Mouse (Mus musculus) heart, postnatal 25 days (tissue): ENCODE data around the gene Dgke. TPM values are rescaled to one million over a fixed set of nuclear protein-coding genes. Genes with fewer than 3 reads are reported as not detected.

Source experiments
- DNase-seq: peaks from one replicate; pipeline ENCODE4 v3.0.0; 2022; ENCODE audit warnings: low spot score
- intact Hi-C: fragments of 180-260 bp; cut with DNase I; formaldehyde crosslinking; loops from one replicate; pipeline ENCODE4 v1.15.1; 2025
- total RNA-seq, 2 experiments: library from RNA; stranded (reverse); gene quantifications; 2 replicates each; pipeline ENCODE4 v1.2.3; 2021

Dgke gene
- total RNA-seq, 2 experiments from 2014 or later: 9.4 to 10.6 TPM

GRCm38 (mm10) chr11:88988956-88989355, 77.7 kb downstream of the Dgke start:
- DNase-seq: no peak
- intact Hi-C loops: loop anchor here (1.0 to 10.0 kb wide), 2 partner anchors 50 to 176 kb away; no protein-coding TSS in a partner anchor

DNA sequence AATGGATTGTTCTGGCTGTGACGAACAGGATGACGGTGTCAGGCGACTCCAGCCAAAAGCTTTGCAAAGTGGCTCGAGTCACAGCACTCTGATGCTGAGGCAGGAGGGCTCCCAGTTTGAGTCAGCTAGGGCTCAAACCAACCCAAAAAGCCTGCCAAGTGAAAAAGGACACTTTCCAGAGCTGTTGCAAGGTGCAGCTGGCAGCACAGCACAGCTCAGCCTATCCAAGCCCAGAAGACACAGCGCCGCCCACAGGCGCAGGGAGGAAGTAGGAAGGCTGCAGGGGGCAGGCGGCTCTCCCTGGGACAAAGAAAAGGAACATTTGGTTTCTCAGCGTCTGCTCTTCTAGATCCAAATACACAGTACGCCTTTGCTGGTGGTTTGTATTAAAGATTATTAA, 80.0 kb downstream of the Dgke start:
- intact Hi-C loops: loop anchor here (10.0 kb wide), 1 partner anchor 178 kb away; no protein-coding TSS in a partner anchor
- no peak for DNase-seq

Other genes starting within 250 kb of the Dgke start
- gene Akap1, start 202.3 kb downstream of the Dgke start, total RNA-seq: 100 to 1,000 TPM; 114 to 123 TPM
- 10 to 100 TPM; 16.8 to 20.3 TPM for gene Scpep1, start 111.4 kb downstream of the Dgke start, total RNA-seq
- not detected for gene Elobl, start 99.9 kb downstream of the Dgke start, total RNA-seq
- 1 to 10 TPM; 4.6 to 4.9 TPM for gene Coil, start 96.6 kb downstream of the Dgke start, total RNA-seq
- 10 to 100 TPM; 20.5 to 22.7 TPM for gene Trim25, start 67.5 kb downstream of the Dgke start, total RNA-seq
- gene Gm525, start 7.0 kb upstream of the Dgke start, total RNA-seq: not detected
- under 1 TPM; 0.25 to 0.44 TPM for gene Nog, start 235.5 kb upstream of the Dgke start, total RNA-seq